Mouse (Mus musculus): ENCODE measurements around the gene Gid8. TPM values are rescaled to one million over a fixed set of nuclear protein-coding genes. Genes with fewer than 3 reads are reported as not detected.
A peak's percentile ranks its signal among the peaks of the same experiment; 100 is the strongest.

Gene Gid8
- polyA plus RNA-seq (2014; fragmentation: Nextera tagmentation; extraction: Ambion mirVana) = 58.1 and 64.5 TPM in 2 replicates

DNA sequence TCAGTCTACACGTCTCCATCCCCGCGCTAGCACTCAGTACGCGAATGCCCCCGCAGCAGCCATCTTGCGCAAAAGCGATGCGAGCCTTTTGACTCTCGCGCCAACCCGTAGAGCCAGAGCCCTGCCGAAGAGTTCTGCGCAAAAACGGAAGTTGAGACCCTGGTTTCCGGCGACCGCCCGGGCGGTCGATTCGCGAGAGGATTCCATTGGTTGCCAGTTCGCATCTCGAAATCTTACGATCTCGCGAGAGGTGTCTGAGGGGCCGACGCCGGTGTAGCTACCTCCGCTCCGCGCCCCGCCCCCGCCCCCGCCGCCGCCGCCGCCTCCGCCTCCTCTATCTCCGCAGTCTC, at the start of gene Gid8, which contains the start of gene Dido1:
Gid8 (plus strand) TSS at position 195 of the 350 bp plus-strand sequence.
Dido1 (minus strand) TSS at position 77 of the 350 bp plus-strand sequence.
- Histone ChIP-seq H3K27me3 (ENCODE audit: control insufficient read depth, insufficient read depth, low read length) (no peaks in the 10 kb centered on the region), H3K9ac (ENCODE audit: low read length) (peak within 1 kb of the TSS; percentile 97), H3K36me3 (ENCODE audit: control insufficient read depth, insufficient read depth, low read length) (0 out of 2 replicates have a peak, but pooled peaks cover 2% of the 10 kb centered on the region), H3K4me3 (ENCODE audit: low read depth, low read length) (peak within 1 kb of the TSS; percentile 97), H3K4me2 (ENCODE audit: low read depth, low read length, severe bottlenecking) (peak within 1 kb of the TSS; percentile 83), H3K4me1 (replicated peaks; ENCODE audit: control insufficient read depth, insufficient read depth, low read length) (peaks cover 9% of the 10 kb centered on the region), H3K9me3 (ENCODE audit: control insufficient read depth, low read length) (no peaks in the 10 kb centered on the region), H3K27ac (ENCODE audit: low read depth, low read length) (peak within 1 kb of the TSS; percentile 37; the same call in 1 of the 2 replicates)
- DNase-seq (ENCODE audit: low spot score) = peak; percentile 97
- WGBS = under 1% methylated on average over 43 of the region's 43 CpGs
- ATAC-seq (replicated peaks; ENCODE audit: low FRiP score) = peak; percentile 95

DNA sequence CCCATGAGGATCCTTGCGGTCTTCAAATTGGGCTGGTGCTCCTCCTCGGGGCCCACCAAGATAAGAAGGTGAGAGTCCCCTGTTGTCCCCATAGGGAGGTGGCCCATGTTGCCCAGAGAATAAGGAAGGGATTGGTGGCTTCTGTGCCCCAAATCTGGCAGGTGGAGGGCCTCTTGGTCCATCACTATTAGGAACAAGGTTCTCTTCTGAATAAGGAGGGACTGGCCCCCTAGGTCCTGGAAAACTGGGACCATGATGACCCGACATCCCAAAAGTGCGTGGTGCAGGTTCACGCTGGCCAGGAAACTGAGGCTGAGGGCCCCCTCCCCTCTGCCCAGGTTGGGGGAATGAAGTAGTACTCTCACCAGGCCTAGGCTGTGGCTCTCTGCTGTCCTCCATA, 49.4 kb upstream of the Gid8 start:
- ATAC-seq (replicated peaks; ENCODE audit: low FRiP score) (no peak), DNase-seq (ENCODE audit: low spot score) (peak; percentile 47)
- WGBS = 97% methylated on average over 5 of the region's 5 CpGs
- Histone ChIP-seq H3K4me1 (replicated peaks; ENCODE audit: control insufficient read depth, insufficient read depth, low read length) (0 out of 2 replicates have a peak, but pooled peaks cover 6% of the 10 kb centered on the region), H3K9ac (ENCODE audit: low read length) (no peak overlapping the region), H3K4me3 (ENCODE audit: low read depth, low read length) (no peak overlapping the region), H3K4me2 (ENCODE audit: low read depth, low read length, severe bottlenecking) (no peak overlapping the region), H3K27me3 (ENCODE audit: control insufficient read depth, insufficient read depth, low read length) (no peaks in the 10 kb centered on the region; the same call in 1 of the 2 replicates), H3K9me3 (ENCODE audit: control insufficient read depth, low read length) (no peaks in the 10 kb centered on the region), H3K27ac (ENCODE audit: low read depth, low read length) (no peak overlapping the region), H3K36me3 (ENCODE audit: control insufficient read depth, insufficient read depth, low read length) (peaks cover 5% of the 10 kb centered on the region; the same call in 1 of the 2 replicates)

DNA sequence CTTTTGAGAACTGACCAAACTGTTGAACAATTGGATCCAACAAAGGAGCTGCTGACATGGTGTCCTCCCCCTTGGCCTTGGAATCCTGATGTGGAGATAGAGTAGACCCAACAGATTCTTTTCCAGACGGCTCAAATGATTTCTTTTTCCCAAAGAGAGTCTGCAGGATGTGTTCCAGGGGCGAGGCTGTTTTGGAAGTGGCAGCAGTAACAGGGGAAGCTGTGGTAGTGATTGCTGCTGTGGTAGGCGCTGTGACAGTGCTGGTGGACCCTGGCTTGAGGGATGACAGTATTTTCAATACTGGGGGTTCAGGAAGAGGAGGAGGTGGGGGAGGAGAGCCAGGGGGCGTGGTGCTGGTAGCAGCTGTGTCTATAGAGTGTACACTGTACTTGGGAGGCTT, 47.9 kb upstream of the Gid8 start:
- no peak overlapping the region for H3K9ac ChIP-seq (ENCODE audit: low read length)
- peaks cover 7% of the 10 kb centered on the region; the same call in 1 of the 2 replicates for H3K36me3 ChIP-seq (ENCODE audit: control insufficient read depth, insufficient read depth, low read length)
- no peaks in the 10 kb centered on the region for H3K9me3 ChIP-seq (ENCODE audit: control insufficient read depth, low read length)
- no peak for ATAC-seq (replicated peaks; ENCODE audit: low FRiP score)
- H3K27me3 ChIP-seq (ENCODE audit: control insufficient read depth, insufficient read depth, low read length) = no peaks in the 10 kb centered on the region; the same call in 1 of the 2 replicates
- H3K4me2 ChIP-seq (ENCODE audit: low read depth, low read length, severe bottlenecking) = no peak overlapping the region
- WGBS = 94% methylated on average over 4 of the region's 4 CpGs
- H3K4me1 ChIP-seq (replicated peaks; ENCODE audit: control insufficient read depth, insufficient read depth, low read length) = 0 out of 2 replicates have a peak, but pooled peaks cover 6% of the 10 kb centered on the region
- no peak overlapping the region for H3K4me3 ChIP-seq (ENCODE audit: low read depth, low read length)
- DNase-seq (ENCODE audit: low spot score) = no peak
- H3K27ac ChIP-seq (ENCODE audit: low read depth, low read length) = no peak overlapping the region

DNA sequence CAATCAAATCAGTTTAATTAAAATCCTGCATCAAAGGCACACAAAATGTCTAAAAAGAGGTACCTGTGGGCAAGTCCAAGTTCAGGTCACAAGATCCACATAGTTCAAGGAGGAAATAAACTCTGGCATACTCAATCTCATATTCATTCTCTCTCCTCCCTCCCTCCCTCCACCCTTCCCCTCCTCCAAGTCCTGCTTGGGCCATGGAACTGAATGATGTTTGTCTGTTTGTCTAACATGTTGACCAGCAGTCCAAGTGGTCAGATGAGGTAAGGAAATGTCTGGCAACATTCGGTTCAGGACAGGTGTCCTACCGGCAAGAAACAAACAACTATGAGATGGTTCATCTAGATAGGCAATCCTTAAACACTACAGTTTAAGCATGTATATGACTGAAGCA, 33.2 kb upstream of the Gid8 start:
- WGBS = 95% methylated on average over 2 of the region's 2 CpGs
- Histone ChIP-seq H3K27me3 (ENCODE audit: control insufficient read depth, insufficient read depth, low read length) (no peaks in the 10 kb centered on the region), H3K4me2 (ENCODE audit: low read depth, low read length, severe bottlenecking) (no peak overlapping the region), H3K36me3 (ENCODE audit: control insufficient read depth, insufficient read depth, low read length) (peaks cover 6% of the 10 kb centered on the region; the same call in 1 of the 2 replicates), H3K4me1 (replicated peaks; ENCODE audit: control insufficient read depth, insufficient read depth, low read length) (no peaks in the 10 kb centered on the region), H3K9me3 (ENCODE audit: control insufficient read depth, low read length) (no peaks in the 10 kb centered on the region), H3K9ac (ENCODE audit: low read length) (no peak overlapping the region), H3K27ac (ENCODE audit: low read depth, low read length) (no peak overlapping the region), H3K4me3 (ENCODE audit: low read depth, low read length) (no peak overlapping the region)
- no peak for ATAC-seq (replicated peaks; ENCODE audit: low FRiP score)
- no peak for DNase-seq (ENCODE audit: low spot score)

DNA sequence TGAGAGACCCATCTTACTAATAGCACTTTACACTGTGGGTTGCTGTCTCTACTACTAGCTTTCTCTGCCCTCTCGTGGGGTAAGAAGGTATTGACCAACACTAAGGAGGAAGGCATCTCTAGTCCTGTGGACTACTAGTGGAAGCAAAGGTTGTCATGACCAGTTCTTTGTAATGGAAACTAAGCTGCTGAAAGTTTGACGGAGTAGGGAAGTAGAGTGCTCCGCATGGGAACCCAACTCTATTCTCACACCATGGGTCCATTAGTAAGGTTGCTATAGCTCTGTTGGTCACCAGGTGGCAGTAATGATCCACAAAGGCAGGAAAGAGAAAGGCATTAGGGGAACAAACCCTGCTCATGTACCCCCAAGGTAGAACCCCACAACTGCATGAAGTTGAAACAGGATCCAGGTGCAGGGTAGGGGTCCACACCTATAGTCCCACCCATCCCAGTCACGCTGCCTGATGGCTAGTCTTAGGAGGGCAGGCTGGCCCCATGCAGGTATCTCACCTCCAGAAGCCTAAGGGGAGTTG, 31.2 kb upstream of the Gid8 start:
- Histone ChIP-seq H3K27me3 (ENCODE audit: control insufficient read depth, insufficient read depth, low read length) (no peaks in the 10 kb centered on the region), H3K4me2 (ENCODE audit: low read depth, low read length, severe bottlenecking) (no peak overlapping the region), H3K4me1 (replicated peaks; ENCODE audit: control insufficient read depth, insufficient read depth, low read length) (no peaks in the 10 kb centered on the region), H3K9ac (ENCODE audit: low read length) (no peak overlapping the region), H3K4me3 (ENCODE audit: low read depth, low read length) (no peak overlapping the region), H3K36me3 (ENCODE audit: control insufficient read depth, insufficient read depth, low read length) (peaks cover 14% of the 10 kb centered on the region), H3K9me3 (ENCODE audit: control insufficient read depth, low read length) (no peaks in the 10 kb centered on the region), H3K27ac (ENCODE audit: low read depth, low read length) (no peak overlapping the region)
- DNase-seq (ENCODE audit: low spot score) (peak; percentile 71), ATAC-seq (replicated peaks; ENCODE audit: low FRiP score) (peak; percentile 71)
- WGBS = 32% methylated on average over 4 of the region's 4 CpGs

DNA sequence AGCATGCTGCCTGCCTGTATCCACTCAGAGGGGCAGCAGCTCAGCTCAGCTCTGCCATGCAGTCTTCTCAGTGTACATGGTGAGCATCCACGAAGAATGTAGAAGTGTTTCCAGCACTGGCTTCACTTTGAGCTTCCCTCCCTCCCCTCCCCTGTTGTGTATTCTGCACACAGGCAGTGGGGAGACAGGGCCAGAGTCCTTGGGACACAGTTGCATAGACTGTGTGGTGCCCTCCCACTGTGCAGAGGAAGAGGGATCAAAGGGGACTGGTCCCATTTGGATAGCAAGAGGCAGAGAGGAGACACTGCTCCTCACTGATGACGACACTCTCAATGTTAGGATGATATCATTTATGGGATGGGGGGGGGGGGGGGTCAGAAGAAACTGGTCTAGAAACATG, 28.7 kb upstream of the Gid8 start:
- no peak for DNase-seq (ENCODE audit: low spot score)
- H3K4me3 ChIP-seq (ENCODE audit: low read depth, low read length) = no peak overlapping the region
- H3K27me3 ChIP-seq (ENCODE audit: control insufficient read depth, insufficient read depth, low read length) = no peaks in the 10 kb centered on the region
- WGBS = 89% methylated on average over 2 of the region's 2 CpGs
- no peak overlapping the region for H3K4me2 ChIP-seq (ENCODE audit: low read depth, low read length, severe bottlenecking)
- no peak for ATAC-seq (replicated peaks; ENCODE audit: low FRiP score)
- H3K9me3 ChIP-seq (ENCODE audit: control insufficient read depth, low read length) = no peaks in the 10 kb centered on the region
- no peak overlapping the region for H3K27ac ChIP-seq (ENCODE audit: low read depth, low read length)
- H3K36me3 ChIP-seq (ENCODE audit: control insufficient read depth, insufficient read depth, low read length) = peaks cover 24% of the 10 kb centered on the region
- no peaks in the 10 kb centered on the region for H3K4me1 ChIP-seq (replicated peaks; ENCODE audit: control insufficient read depth, insufficient read depth, low read length)
- H3K9ac ChIP-seq (ENCODE audit: low read length) = no peak overlapping the region

DNA sequence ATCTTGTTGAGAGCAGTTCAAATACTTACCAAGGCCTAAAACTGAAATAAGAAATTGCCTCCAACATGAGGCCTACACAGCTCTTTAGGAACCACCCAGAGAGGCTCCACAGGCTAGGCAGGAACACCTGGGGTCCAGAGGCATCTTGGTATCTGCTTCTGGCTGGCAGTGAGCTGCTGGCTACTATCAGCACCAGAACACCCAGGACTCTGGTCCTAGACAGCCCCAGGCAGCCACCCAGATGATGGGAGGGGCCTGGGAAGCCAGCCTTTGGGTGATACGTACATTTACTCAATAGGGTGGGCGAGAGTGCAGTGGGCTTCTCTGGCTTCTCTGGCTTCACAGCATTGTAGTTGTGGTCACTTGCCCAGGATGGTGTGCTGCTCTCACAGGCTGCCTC, 26.4 kb upstream of the Gid8 start:
- H3K36me3 ChIP-seq (ENCODE audit: control insufficient read depth, insufficient read depth, low read length) = peaks cover 32% of the 10 kb centered on the region

DNA sequence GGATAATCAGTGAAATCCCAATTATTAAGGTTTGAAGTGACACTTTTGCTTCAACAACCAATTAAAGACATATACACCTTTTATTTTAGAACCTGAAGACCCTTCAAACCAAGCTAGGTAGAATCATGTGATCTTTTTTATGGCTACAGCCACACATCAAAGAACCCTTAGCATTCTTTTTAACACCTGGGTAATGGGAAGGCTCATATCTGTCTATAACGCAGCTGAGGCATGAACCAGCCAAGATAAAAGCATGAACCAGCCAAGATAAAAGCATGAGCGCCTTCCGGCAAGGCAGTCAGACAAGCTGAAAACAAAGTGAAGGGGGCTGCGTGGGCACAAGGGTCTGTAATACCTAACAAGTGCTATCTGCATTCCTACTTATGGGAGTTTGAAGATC, 25.9 kb upstream of the Gid8 start:
- H3K9ac ChIP-seq (ENCODE audit: low read length) = no peak overlapping the region
- WGBS = 95% methylated on average over 4 of the region's 4 CpGs
- H3K36me3 ChIP-seq (ENCODE audit: control insufficient read depth, insufficient read depth, low read length) = peaks cover 35% of the 10 kb centered on the region
- no peaks in the 10 kb centered on the region for H3K4me1 ChIP-seq (replicated peaks; ENCODE audit: control insufficient read depth, insufficient read depth, low read length)
- no peak overlapping the region for H3K4me2 ChIP-seq (ENCODE audit: low read depth, low read length, severe bottlenecking)
- DNase-seq (ENCODE audit: low spot score) (no peak), ATAC-seq (replicated peaks; ENCODE audit: low FRiP score) (no peak)
- H3K27me3 ChIP-seq (ENCODE audit: control insufficient read depth, insufficient read depth, low read length) = no peaks in the 10 kb centered on the region
- no peak overlapping the region for H3K27ac ChIP-seq (ENCODE audit: low read depth, low read length)
- H3K9me3 ChIP-seq (ENCODE audit: control insufficient read depth, low read length) = no peaks in the 10 kb centered on the region
- H3K4me3 ChIP-seq (ENCODE audit: low read depth, low read length) = no peak overlapping the region

More for the DNA sequence above, 26.4 kb upstream of the Gid8 start:
- DNase-seq (ENCODE audit: low spot score) (no peak), ATAC-seq (replicated peaks; ENCODE audit: low FRiP score) (no peak)
- Histone ChIP-seq H3K27me3 (ENCODE audit: control insufficient read depth, insufficient read depth, low read length) (no peaks in the 10 kb centered on the region), H3K27ac (ENCODE audit: low read depth, low read length) (no peak overlapping the region), H3K4me3 (ENCODE audit: low read depth, low read length) (no peak overlapping the region), H3K4me1 (replicated peaks; ENCODE audit: control insufficient read depth, insufficient read depth, low read length) (no peaks in the 10 kb centered on the region), H3K9me3 (ENCODE audit: control insufficient read depth, low read length) (no peaks in the 10 kb centered on the region), H3K4me2 (ENCODE audit: low read depth, low read length, severe bottlenecking) (no peak overlapping the region), H3K9ac (ENCODE audit: low read length) (no peak overlapping the region)
- WGBS = 90% methylated on average over 2 of the region's 2 CpGs

DNA sequence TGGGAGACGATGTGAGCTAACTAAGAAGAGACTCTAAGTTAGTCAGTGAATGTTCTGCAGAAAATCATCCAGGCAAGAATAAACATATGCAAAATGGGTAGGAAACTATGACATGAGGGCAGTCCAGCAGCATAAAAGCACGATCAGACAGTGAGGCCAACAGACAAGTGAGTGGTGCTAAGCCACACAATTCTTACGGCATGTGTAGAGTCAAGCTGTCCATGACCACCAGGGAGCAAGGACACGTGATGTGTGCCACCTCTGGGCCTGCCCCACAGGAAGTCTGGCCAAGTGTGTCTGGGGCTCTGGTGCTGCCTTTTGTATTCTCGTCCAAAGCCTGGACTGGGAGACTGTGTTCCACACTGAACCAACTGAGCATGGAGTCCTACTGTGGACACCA, 20.1 kb upstream of the Gid8 start:
- Histone ChIP-seq H3K4me2 (ENCODE audit: low read depth, low read length, severe bottlenecking) (no peak overlapping the region), H3K9me3 (ENCODE audit: control insufficient read depth, low read length) (no peaks in the 10 kb centered on the region), H3K9ac (ENCODE audit: low read length) (no peak overlapping the region), H3K27me3 (ENCODE audit: control insufficient read depth, insufficient read depth, low read length) (no peaks in the 10 kb centered on the region), H3K36me3 (ENCODE audit: control insufficient read depth, insufficient read depth, low read length) (peaks cover 21% of the 10 kb centered on the region), H3K4me3 (ENCODE audit: low read depth, low read length) (no peak overlapping the region), H3K27ac (ENCODE audit: low read depth, low read length) (no peak overlapping the region), H3K4me1 (replicated peaks; ENCODE audit: control insufficient read depth, insufficient read depth, low read length) (no peaks in the 10 kb centered on the region)
- no peak for ATAC-seq (replicated peaks; ENCODE audit: low FRiP score)
- WGBS = 92% methylated on average over 5 of the region's 5 CpGs
- DNase-seq (ENCODE audit: low spot score) = no peak

Data from forebrain, embryonic 11.5 days (tissue).